Mouse (Mus musculus) embryonic fibroblast, embryonic 13.5 days (primary cell): Measurements from ENCODE around the gene Mms19.

Experiments
- CTCF ChIP-seq: IDR thresholded peaks from 2 replicates; pipeline ENCODE4 v1.5.1; 2011; ENCODE audit warnings: mild to moderate bottlenecking, control low read depth, low read length, moderate library complexity, borderline replicate concordance; ENCODE audit not compliant: insufficient read depth
- POLR2A ChIP-seq: IDR thresholded peaks from 2 replicates; pipeline ENCODE4 v1.6.1; 2011; ENCODE audit warnings: low read depth, mild to moderate bottlenecking, control low read depth, low read length, moderate library complexity

- no peak for TF ChIP-seq CTCF
- TF ChIP-seq POLR2A = no peak
Observed at GRCm38 (mm10) chr19:41987206-41987605, 6.2 kb upstream of the Mms19 start.
